Comparison of ENCODE assay signal across 8 mouse cellular contexts in genomic region chr10:75560549-75560899, GRCm38 (mm10). TPM values are rescaled to one million over a fixed set of nuclear protein-coding genes. Genes with fewer than 3 reads are reported as not detected.
DNase-seq lines count a peak whose midpoint lies in the region; ATAC-seq lines count a peak whose summit lies in the region.

No protein-coding gene starts in this region.

- no peak overlapping the region; the same call in 1 of the 2 replicates for H3K4me3 ChIP-seq in liver, embryonic 12.5 days

- H3K9me3 ChIP-seq in liver, embryonic 12.5 days (replicated peaks) = no peaks in the 10 kb centered on the region

- no peak overlapping the region for H3K27ac ChIP-seq in liver, embryonic 12.5 days

- H3K36me3 ChIP-seq in liver, embryonic 12.5 days = no peaks in the 10 kb centered on the region

- H3K9ac ChIP-seq in liver, embryonic 12.5 days = no peak overlapping the region

- ATAC-seq in liver, embryonic 12.5 days = no peak

- peaks cover 85% of the 10 kb centered on the region for H3K27me3 ChIP-seq in liver, embryonic 12.5 days (replicated peaks)

- peaks cover 22% of the 10 kb centered on the region for H3K4me1 ChIP-seq in liver, embryonic 12.5 days

- peak overlapping the region; percentile 69 for H3K4me2 ChIP-seq in liver, embryonic 12.5 days

- WGBS in liver, embryonic 12.5 days (ENCODE audit: insufficient replicate concordance) = 16% methylated on average over 6 of the region's 6 CpGs

- peak; percentile 88 for DNase-seq in heart, adult 11 months
- DNase-seq in heart, adult 18-20 months = no peak
- peak; percentile 8 for DNase-seq in thymus, postnatal 4 days
- no peak for DNase-seq in thymus, postnatal 36 days
- no peak for DNase-seq in ovary, postnatal 36 days (ENCODE audit: low spot score)
- no peak for DNase-seq in layer of hippocampus, postnatal 10 days (ENCODE audit: low spot score in 2 of 2)
- DNase-seq in urinary bladder, postnatal 25 days (ENCODE audit: low spot score) = no peak

RNA-seq across cellular contexts. Expression of gene Lrrc75b, which starts 0.4 kb away (rescaled TPM):
- total RNA-seq in heart, adult 18-20 months (2021) = 1 to 10 TPM in 1 of 2 experiments, under 1 TPM in 1; 0.67 to 1.1 TPM
- polyA plus RNA-seq in liver, embryonic 12.5 days (2016; fragmentation: Nextera tagmentation; extraction: Ambion mirVana) = 0.11 and 0.12 TPM in 2 replicates
- 10 to 100 TPM; 24.0 to 24.7 TPM for total RNA-seq in layer of hippocampus, postnatal 10 days (2021)

RNA-seq across cellular contexts. Expression of gene Ggt1, which starts 0.9 kb away (rescaled TPM):
- total RNA-seq in heart, adult 18-20 months (2021) = under 1 TPM in 1 of 2 experiments, not detected in 1; 0.54 TPM
- 2.6 and 4.7 TPM in 2 replicates for polyA plus RNA-seq in liver, embryonic 12.5 days (2016; fragmentation: Nextera tagmentation; extraction: Ambion mirVana)
- 1 to 10 TPM; 2.7 to 3.7 TPM for total RNA-seq in layer of hippocampus, postnatal 10 days (2021)

RNA-seq across cellular contexts. Expression of gene Ggt5, which starts 28.6 kb away (rescaled TPM):
- 1 to 10 TPM; 4.2 to 4.7 TPM for total RNA-seq in heart, adult 18-20 months (2021)
- polyA plus RNA-seq in liver, embryonic 12.5 days (2016; fragmentation: Nextera tagmentation; extraction: Ambion mirVana) = 0.21 and 0.41 TPM in 2 replicates
- 1 to 10 TPM; 2.6 to 2.9 TPM for total RNA-seq in layer of hippocampus, postnatal 10 days (2021)

RNA-seq across cellular contexts. Expression of gene Gucd1, which starts 42.8 kb away (rescaled TPM):
- total RNA-seq in heart, adult 18-20 months (2021) = 10 to 100 TPM; 33.0 to 36.8 TPM
- 46.6 and 50.5 TPM in 2 replicates for polyA plus RNA-seq in liver, embryonic 12.5 days (2016; fragmentation: Nextera tagmentation; extraction: Ambion mirVana)
- total RNA-seq in layer of hippocampus, postnatal 10 days (2021) = 10 to 100 TPM; 19.4 to 23.7 TPM

RNA-seq across cellular contexts. Expression of gene Snrpd3, which starts 43.2 kb away (rescaled TPM):
- 10 to 100 TPM; 66.2 to 80.3 TPM for total RNA-seq in heart, adult 18-20 months (2021)
- 119 and 126 TPM in 2 replicates for polyA plus RNA-seq in liver, embryonic 12.5 days (2016; fragmentation: Nextera tagmentation; extraction: Ambion mirVana)
- total RNA-seq in layer of hippocampus, postnatal 10 days (2021) = 100 to 1,000 TPM in 1 of 2 experiments, 10 to 100 TPM in 1; 98.1 to 109 TPM

Comparison
In these comparisons a context has a peak if more than half of its experiments do, and no peak if none do; other contexts are left out.
1. DNase-seq: peak in heart, adult 11 months (single experiment) and thymus, postnatal 4 days (single experiment); none in heart, adult 18-20 months (0 of 2), thymus, postnatal 36 days (0 of 2), ovary, postnatal 36 days (single experiment), layer of hippocampus, postnatal 10 days (0 of 2) and urinary bladder, postnatal 25 days (single experiment).
2. RNA of gene Lrrc75b, which starts 0.4 kb away (total RNA-seq): 24.0 to 24.7 TPM in layer of hippocampus, postnatal 10 days; 0.67 to 1.1 TPM in heart, adult 18-20 months; every median in the first group is over 10 times any median in the second.